Mouse (Mus musculus) ES-Bruce4 (cell line): Measurements from ENCODE around the gene Mettl26. TPM values are rescaled to one million over a fixed set of nuclear protein-coding genes. Genes with fewer than 3 reads are reported as not detected.

Experiments used
- H3K27ac ChIP-seq: 2 replicates; pipeline ENCODE4 v1.5.1; 2012; ENCODE audit warnings: low read length, inconsistent platforms; ENCODE audit not compliant: insufficient read depth
- H3K27me3 ChIP-seq: 2 replicates; pipeline ENCODE4 v1.6.1; 2012; ENCODE audit warnings: mild to moderate bottlenecking, low read length, inconsistent platforms; ENCODE audit not compliant: control insufficient read depth, poor library complexity, insufficient read depth, severe bottlenecking
- H3K36me3 ChIP-seq: 2 replicates; pipeline ENCODE4 v1.6.1; 2012; ENCODE audit warnings: inconsistent platforms, mild to moderate bottlenecking, low read length, moderate library complexity; ENCODE audit not compliant: control insufficient read depth, poor library complexity, insufficient read depth, severe bottlenecking
- H3K4me1 ChIP-seq: one replicate; pipeline ENCODE4 v1.8.1; 2011; ENCODE audit warnings: low read length; ENCODE audit not compliant: control insufficient read depth, insufficient read depth
- H3K4me3 ChIP-seq: 2 replicates; pipeline ENCODE4 v1.5.1; 2011; ENCODE audit warnings: low read depth, mild to moderate bottlenecking, low read length
- H3K9ac ChIP-seq: 2 replicates; pipeline ENCODE4 v1.6.1; 2012; ENCODE audit warnings: low read depth, mild to moderate bottlenecking, inconsistent platforms; ENCODE audit not compliant: poor library complexity, severe bottlenecking
- H3K9me3 ChIP-seq: replicated peaks from 2 replicates; pipeline ENCODE4 v1.6.1; 2012; ENCODE audit warnings: mild to moderate bottlenecking, low read length, inconsistent platforms; ENCODE audit not compliant: control insufficient read depth, poor library complexity, insufficient read depth, severe bottlenecking
- CTCF ChIP-seq: IDR thresholded peaks from one replicate; pipeline ENCODE4 v1.8.1; 2011; ENCODE audit warnings: low read depth, low read length
- EP300 ChIP-seq: IDR thresholded peaks from 2 replicates; pipeline ENCODE4 v1.6.1; 2011; ENCODE audit warnings: low read depth, low read length; ENCODE audit not compliant: insufficient read depth
- POLR2A ChIP-seq: IDR thresholded peaks from one replicate; pipeline ENCODE4 v1.8.1; 2011; ENCODE audit warnings: low read length; ENCODE audit not compliant: insufficient read depth
- polyA plus RNA-seq: library from polyadenylated mRNA; stranded (reverse); fragments of >200 nt; gene quantifications from 2 replicates; pipeline ENCODE4 v1.2.4, GENCODE M21; 2011; ENCODE audit warnings: low read depth; ENCODE audit not compliant: missing spikeins, insufficient read depth, insufficient read length

Mettl26 gene
- polyA plus RNA-seq, 1 experiment, result 32.6 TPM

DNA sequence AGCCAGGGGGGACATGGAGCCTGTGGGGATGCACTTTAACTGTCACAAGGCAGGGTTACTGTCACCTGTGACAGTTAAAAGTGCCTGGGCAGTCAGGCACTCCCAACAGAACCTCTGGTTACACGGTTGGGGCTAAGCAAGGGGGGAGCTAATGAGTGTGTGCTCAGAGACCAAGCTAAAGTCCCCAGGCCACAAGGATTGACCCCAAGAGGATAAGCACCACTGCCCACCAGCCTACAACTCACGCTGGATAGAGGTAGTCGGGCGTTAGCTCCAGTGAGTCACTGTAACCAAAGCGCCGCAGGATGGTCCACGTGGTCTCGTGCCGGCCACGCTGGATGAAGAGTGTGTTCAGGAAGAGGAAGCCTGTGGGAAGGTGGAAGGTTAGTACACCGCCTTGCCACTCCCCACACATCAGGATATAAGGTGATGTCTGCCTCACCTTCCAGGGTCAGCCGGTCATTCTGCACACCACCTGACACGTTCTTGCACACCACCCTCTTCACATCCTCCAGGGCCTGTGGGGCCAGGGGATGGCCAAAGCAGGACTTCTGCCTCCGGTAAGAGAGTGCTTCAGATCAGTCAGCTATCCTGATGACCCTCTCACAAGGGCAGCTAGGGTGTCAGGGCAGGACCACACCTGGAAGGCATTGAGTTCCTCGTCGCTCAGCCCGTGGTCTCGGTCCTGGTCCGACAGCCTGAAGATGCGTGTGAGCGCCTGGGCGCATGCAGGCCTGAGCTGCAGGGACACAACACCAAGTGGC is 33.6 kb upstream of the Mettl26 start, which contains the start of gene Gm20683:
Gm20683 (minus strand) TSS at position 647 of the 764 bp plus-strand sequence.
- Histone ChIP-seq H3K27ac (no peak within 1 kb of the TSS), H3K27me3 (no peaks in the 10 kb centered on the region), H3K4me3 (no peak within 1 kb of the TSS), H3K4me1 (no peaks in the 10 kb centered on the region), H3K36me3 (peaks cover 20% of the 10 kb centered on the region), H3K9ac (no peak within 1 kb of the TSS), H3K9me3 (no peaks in the 10 kb centered on the region)
- TF ChIP-seq EP300 (no peak), CTCF (no peak), POLR2A (no peak)

DNA sequence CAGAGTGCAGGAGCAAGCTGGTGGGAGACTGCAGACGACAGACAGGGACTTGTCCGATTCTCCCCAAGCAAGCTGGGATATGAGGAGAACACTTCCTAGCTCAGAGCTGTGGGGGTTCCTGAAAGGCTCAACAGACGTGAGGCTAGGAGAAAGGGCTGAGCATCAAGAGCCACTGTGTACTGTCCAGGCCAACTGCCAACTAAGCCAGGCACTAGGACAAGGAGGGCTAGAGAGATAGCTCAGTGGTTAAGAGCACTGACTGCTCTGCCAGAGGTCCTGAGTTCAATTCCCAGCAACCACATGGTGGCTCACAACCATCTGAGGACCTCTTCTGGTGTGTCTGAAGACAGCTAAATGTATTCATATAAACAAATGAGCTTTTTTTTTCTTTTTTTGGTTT is 32.4 kb upstream of the Mettl26 start:
- H3K4me3 ChIP-seq, result no peak overlapping the region
- no peaks in the 10 kb centered on the region for H3K9me3 ChIP-seq
- H3K27ac ChIP-seq, result no peak overlapping the region
- H3K9ac ChIP-seq, result no peak overlapping the region
- no peaks in the 10 kb centered on the region for H3K4me1 ChIP-seq
- peaks cover 20% of the 10 kb centered on the region for H3K36me3 ChIP-seq
- TF ChIP-seq CTCF (no peak), EP300 (no peak), POLR2A (no peak)
- no peaks in the 10 kb centered on the region for H3K27me3 ChIP-seq

DNA sequence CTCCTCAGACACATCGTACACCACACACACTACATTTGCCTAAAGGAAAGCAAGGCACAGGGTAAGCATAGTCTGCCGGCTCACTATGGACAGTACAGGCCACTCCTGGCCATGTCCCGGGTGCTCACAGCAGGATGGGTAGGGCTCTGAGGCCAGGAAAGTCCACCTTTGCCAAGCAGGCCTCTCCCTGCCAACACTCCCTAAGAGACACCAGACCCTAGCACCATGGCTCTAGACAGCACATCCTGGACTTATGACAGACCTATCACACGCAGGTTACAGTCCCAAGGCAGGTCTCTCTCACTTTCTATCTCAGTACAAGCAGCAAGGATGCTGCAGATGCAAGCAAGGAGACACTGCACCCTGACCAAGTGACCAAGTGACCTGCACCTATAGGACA is 31.8 kb upstream of the Mettl26 start:
- Histone ChIP-seq H3K36me3 (peaks cover 20% of the 10 kb centered on the region), H3K9me3 (no peaks in the 10 kb centered on the region), H3K4me3 (0 out of 2 replicates have a peak overlapping the region, but pooled peaks have one; percentile 84), H3K9ac (peak overlapping the region; percentile 88), H3K27ac (no peak overlapping the region), H3K27me3 (no peaks in the 10 kb centered on the region), H3K4me1 (no peaks in the 10 kb centered on the region)
- TF ChIP-seq EP300 (no peak), POLR2A (no peak), CTCF (no peak)

DNA sequence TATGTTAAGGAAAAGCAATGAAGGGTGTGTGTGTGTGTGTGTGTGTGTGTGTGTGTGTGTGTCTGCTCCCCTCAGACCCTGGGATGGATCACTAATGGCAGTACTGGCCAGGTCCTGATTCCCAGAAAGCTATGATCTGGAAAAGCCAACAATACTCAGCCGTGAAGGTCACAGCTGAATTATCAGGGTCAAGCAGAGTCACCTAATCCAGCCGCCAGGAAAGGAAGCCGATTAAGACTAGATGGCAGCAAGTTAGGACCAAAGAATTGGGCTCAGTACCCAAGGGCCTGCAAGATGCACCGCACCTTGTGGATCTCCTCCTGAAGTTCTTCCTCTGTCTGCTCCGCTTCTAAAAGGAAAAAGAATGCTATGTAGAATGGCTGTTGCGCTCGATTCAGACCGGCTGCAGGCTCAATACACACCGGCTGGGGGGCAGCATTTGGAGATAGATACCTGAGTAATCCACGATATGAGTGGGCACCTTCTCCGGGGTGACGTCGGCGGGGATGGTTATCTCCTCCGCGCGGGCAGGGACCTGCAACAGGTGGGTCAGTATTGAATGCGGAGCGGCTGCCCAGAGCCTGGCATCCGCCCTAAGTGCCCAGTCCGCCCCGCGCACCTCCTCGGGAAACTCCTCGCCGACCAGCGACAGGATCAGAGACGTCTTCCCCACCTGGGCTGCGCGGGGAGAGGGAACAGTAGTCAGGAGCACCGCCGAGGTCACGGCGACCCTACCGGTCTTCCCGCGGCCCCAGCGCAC is 31.1 kb upstream of the Mettl26 start:
- Histone ChIP-seq H3K27me3 (no peaks in the 10 kb centered on the region), H3K4me3 (peak overlapping the region; percentile 84), H3K36me3 (peaks cover 20% of the 10 kb centered on the region), H3K4me1 (no peaks in the 10 kb centered on the region), H3K27ac (no peak overlapping the region), H3K9me3 (no peaks in the 10 kb centered on the region), H3K9ac (peak overlapping the region; percentile 88)
- no peak for TF ChIP-seq CTCF
- no peak for TF ChIP-seq POLR2A
- no peak for TF ChIP-seq EP300

DNA sequence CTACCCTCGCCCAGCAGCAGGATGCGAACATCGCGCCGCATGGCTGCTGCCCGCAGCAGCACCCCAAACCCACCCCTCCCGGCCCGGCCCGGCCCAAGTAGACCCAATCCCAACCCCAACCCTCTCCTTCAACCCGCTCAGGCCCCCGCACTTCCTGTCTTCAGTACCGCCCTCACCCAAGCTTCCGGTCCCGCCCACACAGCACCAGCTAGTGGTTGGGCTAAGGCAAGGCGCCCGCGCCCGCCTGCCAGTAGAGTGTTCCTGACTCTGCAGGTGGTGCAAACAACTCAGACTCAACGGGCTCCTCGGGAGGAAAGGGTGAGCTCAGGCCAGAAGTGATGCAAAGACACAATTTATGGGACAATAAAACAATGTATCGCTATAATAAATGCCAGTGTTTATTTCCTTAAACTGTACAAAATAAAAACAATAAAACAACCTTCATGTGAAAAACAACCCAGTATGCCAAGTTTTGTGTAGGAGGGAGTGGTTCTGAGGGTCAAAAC is 30.4 kb upstream of the Mettl26 start, which contains the start of gene Rhot2:
Rhot2 (minus strand) TSS at position 456 of the 506 bp plus-strand sequence.
- no peaks in the 10 kb centered on the region for H3K4me1 ChIP-seq
- H3K9me3 ChIP-seq, result no peaks in the 10 kb centered on the region
- H3K27me3 ChIP-seq, result no peaks in the 10 kb centered on the region
- TF ChIP-seq EP300 (no peak), CTCF (no peak), POLR2A (no peak)
- no peak within 1 kb of the TSS for H3K27ac ChIP-seq
- H3K36me3 ChIP-seq, result peaks cover 17% of the 10 kb centered on the region
- H3K4me3 ChIP-seq, result peak within 1 kb of the TSS; percentile 84
- H3K9ac ChIP-seq, result peak within 1 kb of the TSS; percentile 88
